Mouse (Mus musculus): Measurements from ENCODE around the gene 7530416G11Rik. TPM values are rescaled to one million over a fixed set of nuclear protein-coding genes. Genes with fewer than 3 reads are reported as not detected.

7530416G11Rik gene
- polyA plus RNA-seq, 2 experiments, result not detected

DNA sequence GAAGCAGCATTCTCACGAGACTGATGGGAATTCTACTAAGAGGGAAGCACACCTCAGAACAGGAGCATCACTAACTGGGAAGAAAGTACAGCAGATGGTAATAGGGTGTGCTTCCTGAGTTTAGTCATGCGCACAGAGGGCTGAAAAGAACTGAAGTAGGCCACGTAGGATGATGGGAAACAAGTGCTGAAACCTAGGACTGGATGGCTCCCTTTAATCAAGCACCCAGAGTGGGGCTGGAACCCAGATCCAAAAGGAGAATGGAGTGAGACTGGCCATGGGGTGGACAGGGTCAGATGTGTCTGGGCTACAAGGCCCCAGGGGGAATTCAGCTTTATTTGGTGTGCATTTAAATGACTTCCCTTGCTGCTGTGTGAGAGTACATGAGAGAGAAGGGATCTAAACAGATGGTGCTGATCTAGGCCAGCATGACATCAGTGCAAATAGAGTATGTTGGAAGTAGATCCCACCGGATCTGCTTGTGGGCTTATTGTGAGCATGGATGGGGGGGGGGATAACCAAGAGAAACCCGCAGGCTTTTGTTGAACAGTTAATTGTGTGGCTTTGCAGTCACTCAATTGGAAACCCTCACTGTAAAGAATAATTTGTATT, 36.5 kb downstream of the 7530416G11Rik start:
- Histone ChIP-seq H3K9ac (ENCODE audit: low read depth, low read length, severe bottlenecking) (no peak overlapping the region), H3K27ac (replicated peaks; ENCODE audit: low read depth, low read length) (no peak overlapping the region), H3K4me2 (replicated peaks; ENCODE audit: low read depth, low read length, severe bottlenecking) (no peak overlapping the region), H3K27me3 (ENCODE audit: control insufficient read depth, insufficient read depth, low read length) (no peaks in the 10 kb centered on the region), H3K9me3 (ENCODE audit: control insufficient read depth, low read length) (no peaks in the 10 kb centered on the region), H3K4me1 (ENCODE audit: control insufficient read depth, insufficient read depth, low read length) (no peaks in the 10 kb centered on the region), H3K36me3 (ENCODE audit: control insufficient read depth, insufficient read depth, low read length) (peaks cover 56% of the 10 kb centered on the region), H3K4me3 (replicated peaks; ENCODE audit: low read length) (no peak overlapping the region)
- TF ChIP-seq POLR2A (IDR thresholded peaks at IDR 0.05; ENCODE audit: borderline replicate concordance, extremely low read depth, insufficient read depth, insufficient read length), result no peak
- WGBS, result 94% methylated on average over 5 of the region's 5 CpGs
- ATAC-seq (ENCODE audit: low FRiP score, low read depth) (no peak), DNase-seq (ENCODE audit: low spot score) (no peak)

DNA sequence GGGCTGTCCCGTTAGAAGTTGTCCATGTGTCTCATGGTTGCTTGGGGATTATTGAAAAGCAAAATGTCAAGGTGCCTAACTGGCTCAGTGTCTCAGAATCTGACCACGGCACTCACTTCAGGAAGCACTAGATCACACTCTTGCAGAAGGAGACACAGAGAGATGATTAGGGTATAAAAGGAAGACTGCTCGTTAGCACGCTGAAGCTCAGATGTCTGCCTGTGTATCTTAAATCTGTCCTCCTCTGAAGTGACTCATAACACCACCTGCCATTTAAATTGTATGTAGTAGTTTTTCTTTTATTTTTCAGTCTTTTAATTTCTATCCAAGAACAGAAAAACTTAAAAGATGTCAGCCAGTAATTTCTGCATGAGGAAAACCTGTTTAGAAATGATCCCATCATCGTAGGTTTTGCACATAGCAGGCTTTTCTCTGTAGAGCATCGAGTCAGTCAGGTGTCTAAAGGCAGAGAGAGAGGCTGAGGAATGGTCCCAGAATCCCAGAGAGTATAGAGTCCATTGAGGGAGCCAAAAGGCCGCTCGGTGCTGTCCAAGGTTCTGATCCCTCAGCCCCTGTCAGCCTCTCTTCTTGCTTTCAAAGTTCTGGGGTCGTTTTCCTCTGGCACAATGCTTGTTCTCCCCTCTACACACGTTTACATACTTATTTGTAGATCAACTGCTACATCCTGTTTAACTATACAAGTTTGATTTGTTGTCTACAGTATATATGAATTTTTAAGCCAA, 38.0 kb downstream of the 7530416G11Rik start:
- DNase-seq (ENCODE audit: low spot score) (peak; percentile 69), ATAC-seq (ENCODE audit: low FRiP score, low read depth) (no peak)
- no peak overlapping the region for H3K9ac ChIP-seq (ENCODE audit: low read depth, low read length, severe bottlenecking)
- 61% methylated on average over 10 of the region's 10 CpGs for WGBS
- TF ChIP-seq POLR2A (IDR thresholded peaks at IDR 0.05; ENCODE audit: borderline replicate concordance, extremely low read depth, insufficient read depth, insufficient read length), result no peak
- H3K27ac ChIP-seq (replicated peaks; ENCODE audit: low read depth, low read length), result no peak overlapping the region
- H3K36me3 ChIP-seq (ENCODE audit: control insufficient read depth, insufficient read depth, low read length), result peaks cover 69% of the 10 kb centered on the region
- no peak overlapping the region for H3K4me2 ChIP-seq (replicated peaks; ENCODE audit: low read depth, low read length, severe bottlenecking)
- no peaks in the 10 kb centered on the region for H3K9me3 ChIP-seq (ENCODE audit: control insufficient read depth, low read length)
- H3K27me3 ChIP-seq (ENCODE audit: control insufficient read depth, insufficient read depth, low read length), result no peaks in the 10 kb centered on the region
- H3K4me3 ChIP-seq (replicated peaks; ENCODE audit: low read length), result no peak overlapping the region
- H3K4me1 ChIP-seq (ENCODE audit: control insufficient read depth, insufficient read depth, low read length), result no peaks in the 10 kb centered on the region

GRCm38 (mm10) chr15:85464190-85464589, 38.8 kb downstream of the 7530416G11Rik start:
- Histone ChIP-seq H3K9me3 (ENCODE audit: control insufficient read depth, low read length) (no peaks in the 10 kb centered on the region), H3K4me3 (replicated peaks; ENCODE audit: low read length) (no peak overlapping the region), H3K4me1 (ENCODE audit: control insufficient read depth, insufficient read depth, low read length) (no peaks in the 10 kb centered on the region), H3K27me3 (ENCODE audit: control insufficient read depth, insufficient read depth, low read length) (no peaks in the 10 kb centered on the region), H3K36me3 (ENCODE audit: control insufficient read depth, insufficient read depth, low read length) (peaks cover 71% of the 10 kb centered on the region), H3K4me2 (replicated peaks; ENCODE audit: low read depth, low read length, severe bottlenecking) (no peak overlapping the region), H3K9ac (ENCODE audit: low read depth, low read length, severe bottlenecking) (no peak overlapping the region), H3K27ac (replicated peaks; ENCODE audit: low read depth, low read length) (no peak overlapping the region)
- ATAC-seq (ENCODE audit: low FRiP score, low read depth), result no peak
- WGBS, result 19% methylated on average over 5 of the region's 5 CpGs
- DNase-seq (ENCODE audit: low spot score), result no peak
- TF ChIP-seq POLR2A (IDR thresholded peaks at IDR 0.05; ENCODE audit: borderline replicate concordance, extremely low read depth, insufficient read depth, insufficient read length), result no peak

GRCm38 (mm10) chr15:85463027-85463790, 39.8 kb downstream of the 7530416G11Rik start:
- WGBS, result 74% methylated on average over 13 of the region's 13 CpGs
- DNase-seq (ENCODE audit: low spot score) (no peak), ATAC-seq (ENCODE audit: low FRiP score, low read depth) (no peak)
- H3K36me3 ChIP-seq (ENCODE audit: control insufficient read depth, insufficient read depth, low read length), result peaks cover 67% of the 10 kb centered on the region
- H3K27me3 ChIP-seq (ENCODE audit: control insufficient read depth, insufficient read depth, low read length), result no peaks in the 10 kb centered on the region
- no peak overlapping the region for H3K27ac ChIP-seq (replicated peaks; ENCODE audit: low read depth, low read length)
- no peaks in the 10 kb centered on the region for H3K9me3 ChIP-seq (ENCODE audit: control insufficient read depth, low read length)
- H3K4me3 ChIP-seq (replicated peaks; ENCODE audit: low read length), result no peak overlapping the region
- no peak for TF ChIP-seq POLR2A (IDR thresholded peaks at IDR 0.05; ENCODE audit: borderline replicate concordance, extremely low read depth, insufficient read depth, insufficient read length)
- no peak overlapping the region for H3K9ac ChIP-seq (ENCODE audit: low read depth, low read length, severe bottlenecking)
- H3K4me1 ChIP-seq (ENCODE audit: control insufficient read depth, insufficient read depth, low read length), result no peaks in the 10 kb centered on the region
- H3K4me2 ChIP-seq (replicated peaks; ENCODE audit: low read depth, low read length, severe bottlenecking), result no peak overlapping the region

DNA sequence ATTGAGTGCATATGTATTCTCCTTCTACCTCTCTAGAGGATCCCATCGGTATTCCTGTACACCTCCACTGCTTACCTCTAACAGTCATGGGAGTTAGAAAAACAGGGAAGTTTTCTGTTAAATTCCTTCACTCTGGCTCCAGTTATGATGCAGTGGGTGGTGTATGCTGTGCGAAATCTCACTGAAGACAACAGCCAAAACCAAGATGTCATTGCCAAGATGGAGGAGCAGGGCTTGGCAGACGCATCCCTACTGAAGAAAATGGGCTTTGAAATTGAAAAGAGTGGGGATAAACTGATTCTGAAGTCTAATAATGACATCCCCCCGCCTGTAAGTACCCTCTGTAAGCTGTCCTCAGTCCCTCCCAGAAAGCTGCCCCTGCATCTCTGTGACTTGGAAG, 40.9 kb downstream of the 7530416G11Rik start:
- peaks cover 67% of the 10 kb centered on the region for H3K36me3 ChIP-seq (ENCODE audit: control insufficient read depth, insufficient read depth, low read length)
- DNase-seq (ENCODE audit: low spot score) (no peak), ATAC-seq (ENCODE audit: low FRiP score, low read depth) (no peak)
- no peak overlapping the region for H3K4me2 ChIP-seq (replicated peaks; ENCODE audit: low read depth, low read length, severe bottlenecking)
- H3K9me3 ChIP-seq (ENCODE audit: control insufficient read depth, low read length), result no peaks in the 10 kb centered on the region
- no peak for TF ChIP-seq POLR2A (IDR thresholded peaks at IDR 0.05; ENCODE audit: borderline replicate concordance, extremely low read depth, insufficient read depth, insufficient read length)
- H3K27me3 ChIP-seq (ENCODE audit: control insufficient read depth, insufficient read depth, low read length), result no peaks in the 10 kb centered on the region
- WGBS, result 90% methylated on average over 4 of the region's 4 CpGs
- H3K4me1 ChIP-seq (ENCODE audit: control insufficient read depth, insufficient read depth, low read length), result 0 out of 2 replicates have a peak, but pooled peaks cover 2% of the 10 kb centered on the region
- no peak overlapping the region for H3K4me3 ChIP-seq (replicated peaks; ENCODE audit: low read length)
- H3K9ac ChIP-seq (ENCODE audit: low read depth, low read length, severe bottlenecking), result no peak overlapping the region
- H3K27ac ChIP-seq (replicated peaks; ENCODE audit: low read depth, low read length), result no peak overlapping the region

All from limb, embryonic 14.5 days (tissue).